Mouse (Mus musculus): ENCODE measurements around the gene Xylt1. TPM values are rescaled to one million over a fixed set of nuclear protein-coding genes. Genes with fewer than 3 reads are reported as not detected.

Gene Xylt1
- total RNA-seq, 2 experiments from 2014 or later, result 53.5 to 56.6 TPM

GRCm38 (mm10) chr7:117472781-117473743, 92.3 kb downstream of the Xylt1 start:
- intact Hi-C loops (cut with DNase I), result loop anchor here (10.0 kb wide), 1 partner anchor 88 kb away; the partner anchor contains the start of gene Xylt1
- peak; percentile 80 for DNase-seq

- DNase-seq, result no peak
- intact Hi-C loops (cut with DNase I), result loop anchor here (10.0 kb wide), 1 partner anchor 90 kb away; the partner anchor contains the start of gene Xylt1
Measured at GRCm38 (mm10) chr7:117474302-117474701, 93.5 kb downstream of the Xylt1 start.

- intact Hi-C loops (cut with DNase I), result loop anchor here (10.0 kb wide), 1 partner anchor 90 kb away; the partner anchor contains the start of gene Xylt1
- no peak for DNase-seq
Measured at GRCm38 (mm10) chr7:117475106-117475505, 94.3 kb downstream of the Xylt1 start.

- no peak for DNase-seq
- intact Hi-C loops (cut with DNase I), result loop anchor here (10.0 kb wide), 1 partner anchor 94 kb away; the partner anchor contains the start of gene Xylt1
Measured at GRCm38 (mm10) chr7:117478937-117479336, 98.2 kb downstream of the Xylt1 start.

GRCm38 (mm10) chr7:117480831-117481230, 100.1 kb downstream of the Xylt1 start:
- intact Hi-C loops (cut with DNase I), result no loop called here
- DNase-seq, result no peak

- intact Hi-C loops (cut with DNase I), result no loop called here
Measured at GRCm38 (mm10) chr7:117481404-117481803, 100.6 kb downstream of the Xylt1 start.

GRCm38 (mm10) chr7:117482701-117483100, 101.9 kb downstream of the Xylt1 start:
- intact Hi-C loops (cut with DNase I), result no loop called here
- DNase-seq, result no peak

More at GRCm38 (mm10) chr7:117481404-117481803, 100.6 kb downstream of the Xylt1 start:
- DNase-seq, result no peak

- DNase-seq, result no peak
- intact Hi-C loops (cut with DNase I), result no loop called here
Measured at GRCm38 (mm10) chr7:117484589-117484988, 103.8 kb downstream of the Xylt1 start.

- no peak for DNase-seq
- intact Hi-C loops (cut with DNase I), result no loop called here
Measured at GRCm38 (mm10) chr7:117484989-117485536, 104.3 kb downstream of the Xylt1 start.

GRCm38 (mm10) chr7:117486425-117487172, 105.8 kb downstream of the Xylt1 start:
- no peak for DNase-seq
- intact Hi-C loops (cut with DNase I), result no loop called here

- intact Hi-C loops (cut with DNase I), result no loop called here
- DNase-seq, result no peak
Measured at GRCm38 (mm10) chr7:117487173-117487490, 106.4 kb downstream of the Xylt1 start.

- intact Hi-C loops (cut with DNase I), result no loop called here
Measured at GRCm38 (mm10) chr7:117489973-117490372, 109.2 kb downstream of the Xylt1 start.

GRCm38 (mm10) chr7:117490500-117491205, 109.9 kb downstream of the Xylt1 start:
- no peak for DNase-seq
- intact Hi-C loops (cut with DNase I), result no loop called here

More at GRCm38 (mm10) chr7:117489973-117490372, 109.2 kb downstream of the Xylt1 start:
- no peak for DNase-seq

- no peak for DNase-seq
- intact Hi-C loops (cut with DNase I), result no loop called here
Measured at GRCm38 (mm10) chr7:117491495-117491894, 110.7 kb downstream of the Xylt1 start.

- DNase-seq, result no peak
- intact Hi-C loops (cut with DNase I), result no loop called here
Measured at GRCm38 (mm10) chr7:117494210-117494609, 113.4 kb downstream of the Xylt1 start.

- DNase-seq, result peak; percentile 13
- intact Hi-C loops (cut with DNase I), result no loop called here
Measured at GRCm38 (mm10) chr7:117494618-117495310, 114.0 kb downstream of the Xylt1 start.

GRCm38 (mm10) chr7:117495751-117496150, 115.0 kb downstream of the Xylt1 start:
- DNase-seq, result peak; percentile 34
- intact Hi-C loops (cut with DNase I), result no loop called here

- intact Hi-C loops (cut with DNase I), result no loop called here
- DNase-seq, result no peak
Measured at GRCm38 (mm10) chr7:117498173-117498572, 117.4 kb downstream of the Xylt1 start.

- intact Hi-C loops (cut with DNase I), result no loop called here
- DNase-seq, result peak; percentile 80
Measured at GRCm38 (mm10) chr7:117501355-117502181, 120.8 kb downstream of the Xylt1 start.
